Mouse (Mus musculus): ENCODE data around the gene Fer.

GRCm38 (mm10) chr17:64122556-64122955 lies 259.7 kb downstream of the Fer start:
- TF ChIP-seq CTCF (IDR thresholded peaks at IDR 0.05; ENCODE audit: insufficient read depth, low read depth, low read length) (no peak), POLR2A (IDR thresholded peaks at IDR 0.05; ENCODE audit: insufficient read depth, low read depth, low read length) (no peak)
